Mouse (Mus musculus) liver, postnatal 0 days (tissue): ENCODE results near the gene Oxa1l. TPM values are rescaled to one million over a fixed set of nuclear protein-coding genes. Genes with fewer than 3 reads are reported as not detected.

ENCODE experiments used
- ATAC-seq: fragments of 200-750 bp; cut with Nextera tagmentation; 2 replicates; pipeline ENCODE4 v1.8.0; 2017; ENCODE audit warnings: mild to moderate bottlenecking, moderate library complexity
- DNase-seq: peaks from one replicate; pipeline ENCODE4 v3.0.0-alpha.2; 2016
- H3K27ac ChIP-seq: fragments of 300-500 bp; sonication (generic); 2 replicates; pipeline ENCODE4 v1.5.1; 2014; ENCODE audit warnings: antibody characterized with exemption, moderate library complexity, mild to moderate bottlenecking, low read depth
- H3K27me3 ChIP-seq: fragments of 300-500 bp; sonication (generic); 2 replicates; pipeline ENCODE4 v1.6.1; 2014; ENCODE audit warnings: low read length, control low read depth, mixed read lengths; ENCODE audit not compliant: insufficient read depth
- H3K36me3 ChIP-seq: fragments of 300-500 bp; sonication (generic); replicated peaks from 2 replicates; pipeline ENCODE4 v1.6.1; 2014; ENCODE audit warnings: mild to moderate bottlenecking, control low read depth, low read length, moderate library complexity, mixed read lengths; ENCODE audit not compliant: insufficient read depth
- H3K4me1 ChIP-seq: fragments of 300-500 bp; sonication (generic); 2 replicates; pipeline ENCODE4 v1.6.1; 2014; ENCODE audit warnings: antibody characterized with exemption, mild to moderate bottlenecking, control low read depth; ENCODE audit not compliant: insufficient read depth
- H3K4me2 ChIP-seq: fragments of 300-500 bp; sonication (generic); 2 replicates; pipeline ENCODE4 v1.6.1; 2014; ENCODE audit warnings: low read depth, mild to moderate bottlenecking, low read length, moderate library complexity, mixed read lengths
- H3K4me3 ChIP-seq: fragments of 300-500 bp; sonication (generic); 2 replicates; pipeline ENCODE4 v1.5.1; 2014; ENCODE audit warnings: low read depth, low read length
- H3K9ac ChIP-seq: fragments of 300-500 bp; sonication (generic); replicated peaks from 2 replicates; pipeline ENCODE4 v1.6.1; 2014; ENCODE audit warnings: mild to moderate bottlenecking, moderate library complexity
- H3K9me3 ChIP-seq: fragments of 300-500 bp; sonication (generic); 2 replicates; pipeline ENCODE4 v1.6.1; 2016; ENCODE audit warnings: mild to moderate bottlenecking, control low read depth, low read length, mixed read lengths
- CTCF ChIP-seq: sonication (generic); IDR thresholded peaks from 2 replicates; pipeline ENCODE4 v1.5.1; 2016; ENCODE audit warnings: antibody characterized with exemption, low read depth
- EP300 ChIP-seq: IDR thresholded peaks from 2 replicates; pipeline ENCODE4 v1.6.1; 2016; ENCODE audit warnings: antibody characterized with exemption, low read depth, mild to moderate bottlenecking
- WGBS: fragments of 180-500 bp; shearing (Covaris S2); extraction: QIAGEN DNeasy Blood & Tissue Kit; methylation state at CpG from one replicate; pipeline ENCODE4 v1.1.7; 2014; ENCODE audit not compliant: insufficient replicate concordance; 5-methylcytosine and 5-hydroxymethylcytosine counted together
- polyA plus RNA-seq: library from polyadenylated mRNA; unstranded; fragments of >200 nt; fragmentation: Nextera tagmentation; extraction: Ambion mirVana; gene quantifications from 2 replicates; pipeline ENCODE4 v1.2.1, GENCODE M21; 2015

Gene Oxa1l
- polyA plus RNA-seq = 27.4 and 28.9 TPM in 2 replicates

DNA sequence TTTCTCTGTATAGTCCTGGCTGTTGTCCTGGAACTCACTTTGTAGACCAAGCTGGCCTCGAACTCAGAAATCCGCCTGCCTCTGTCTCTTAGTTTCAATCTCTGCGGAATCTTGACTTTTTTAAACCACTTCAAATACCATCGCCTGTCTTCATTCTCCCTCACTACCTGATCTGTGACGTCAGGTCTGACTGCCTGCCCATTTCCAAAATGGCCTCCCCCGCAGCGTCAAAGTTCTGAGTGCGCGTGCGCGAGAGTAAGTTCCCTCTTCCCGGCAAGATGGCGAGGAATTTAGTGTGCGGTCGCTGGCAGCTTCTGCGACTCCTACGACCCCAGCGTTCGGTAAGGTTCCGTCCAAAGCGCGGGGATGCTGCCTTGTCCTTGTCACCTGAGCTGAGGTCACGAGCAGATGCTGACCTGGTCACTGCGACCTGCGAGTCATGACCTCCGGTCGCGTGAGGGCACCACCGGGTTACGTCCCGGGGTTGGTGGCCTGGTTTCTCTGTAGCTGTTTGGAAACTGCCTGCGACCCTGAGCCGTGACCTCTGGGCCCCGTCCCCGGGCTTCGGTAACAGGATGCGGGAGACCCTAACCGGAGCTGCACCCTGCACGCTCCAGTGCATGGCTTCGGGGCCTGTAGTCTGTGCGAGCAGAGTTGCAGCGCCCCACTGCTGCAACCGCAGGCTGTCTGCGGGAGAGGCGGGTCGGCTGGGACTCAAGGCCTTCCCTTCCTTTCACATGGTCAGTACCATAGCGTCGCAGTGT, at the start of gene Oxa1l:
Gene Oxa1l (plus strand): TSS at position 258 of the 764 bp plus-strand sequence.
- Histone ChIP-seq H3K4me2 (peak within 1 kb of the TSS; percentile 77), H3K9me3 (no peaks in the 10 kb centered on the region), H3K4me3 (peak within 1 kb of the TSS; percentile 74), H3K9ac (peak within 1 kb of the TSS; percentile 81), H3K27me3 (no peaks in the 10 kb centered on the region), H3K27ac (peak within 1 kb of the TSS; percentile 73), H3K4me1 (peaks cover 3% of the 10 kb centered on the region; the same call in 1 of the 2 replicates), H3K36me3 (peaks cover 26% of the 10 kb centered on the region; the same call in 1 of the 2 replicates)
- peak; percentile 96 for DNase-seq
- TF ChIP-seq EP300 (no peak), CTCF (peak; percentile 29)
- peak; percentile 90 for ATAC-seq
- WGBS = under 1% methylated on average over 48 of the region's 48 CpGs

DNA sequence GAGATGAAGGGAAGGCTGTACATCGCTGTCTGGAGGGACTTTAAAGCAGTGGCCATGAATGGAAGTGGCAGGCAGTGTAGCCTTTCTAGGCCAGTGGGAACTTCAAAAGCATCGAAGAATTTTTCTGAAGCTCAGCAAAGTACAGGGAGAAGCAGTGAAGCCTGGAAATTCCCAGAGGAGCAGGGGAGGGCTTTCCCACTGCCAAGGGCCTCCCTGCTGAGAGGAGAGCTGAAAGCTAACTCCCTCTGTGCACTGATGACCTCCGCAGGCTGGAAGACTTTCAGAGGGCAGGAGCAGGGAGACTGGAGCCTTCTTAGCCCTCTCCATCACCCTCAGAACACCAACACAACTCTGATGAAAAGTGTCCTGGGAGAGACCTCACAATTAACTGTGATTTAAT, 48.9 kb upstream of the Oxa1l start:
- 50% methylated on average over 3 of the region's 3 CpGs for WGBS
- Histone ChIP-seq H3K4me1 (no peaks in the 10 kb centered on the region), H3K9me3 (no peaks in the 10 kb centered on the region)

DNA sequence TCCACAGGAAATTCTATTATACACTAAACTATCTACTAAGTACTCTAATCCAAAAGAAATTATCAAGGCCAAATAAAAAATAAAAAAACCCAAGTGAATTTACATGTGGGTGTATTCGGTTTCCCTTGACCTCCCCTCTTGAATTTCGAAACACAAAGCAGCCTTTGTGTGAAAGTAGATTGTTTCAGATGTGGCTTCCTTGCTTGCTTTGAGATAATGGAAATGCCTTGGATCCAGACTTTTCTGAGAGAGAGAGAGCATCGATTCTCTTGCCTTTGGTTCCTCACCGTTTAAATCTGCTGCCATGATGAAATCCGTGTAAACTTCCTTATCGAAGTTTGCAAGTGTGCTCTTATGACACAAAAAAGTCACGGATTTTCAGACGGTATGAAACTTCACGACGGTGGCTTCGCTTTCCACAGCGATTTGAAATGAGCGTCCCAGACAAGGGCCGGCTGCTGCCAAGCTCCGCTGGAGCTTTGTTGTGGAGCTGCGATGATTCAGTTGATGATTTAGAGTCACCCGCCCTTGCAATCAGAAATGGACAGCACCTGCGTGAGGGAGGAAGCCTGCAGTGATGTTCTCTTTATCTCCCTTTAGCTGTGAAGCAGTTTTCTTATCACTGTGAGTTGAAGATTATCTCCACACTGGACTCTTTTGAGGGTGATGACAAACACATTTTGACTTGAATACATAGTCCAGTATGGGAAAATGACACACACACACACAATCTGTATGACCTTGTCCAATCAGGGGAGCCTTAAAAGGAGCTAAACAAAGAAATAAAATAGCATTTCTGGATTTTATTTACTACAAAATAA, 38.9 kb upstream of the Oxa1l start:
- ATAC-seq (no peak), DNase-seq (no peak)
- TF ChIP-seq CTCF = no peak
- TF ChIP-seq EP300 = no peak
- Histone ChIP-seq H3K36me3 (no peaks in the 10 kb centered on the region), H3K4me3 (no peak overlapping the region), H3K27me3 (no peaks in the 10 kb centered on the region), H3K9ac (no peak overlapping the region), H3K4me2 (no peak overlapping the region), H3K27ac (no peak overlapping the region), H3K4me1 (no peaks in the 10 kb centered on the region), H3K9me3 (no peaks in the 10 kb centered on the region)
- 72% methylated on average over 18 of the region's 18 CpGs for WGBS

More for the DNA sequence above, 48.9 kb upstream of the Oxa1l start:
- 0 out of 2 replicates have a peak, but pooled peaks cover 4% of the 10 kb centered on the region for H3K27me3 ChIP-seq
- no peak overlapping the region for H3K4me2 ChIP-seq
- no peak overlapping the region for H3K27ac ChIP-seq
- H3K36me3 ChIP-seq = no peaks in the 10 kb centered on the region
- ATAC-seq (no peak), DNase-seq (no peak)
- no peak for TF ChIP-seq CTCF
- TF ChIP-seq EP300 = no peak
- H3K4me3 ChIP-seq = no peak overlapping the region
- H3K9ac ChIP-seq = no peak overlapping the region

DNA sequence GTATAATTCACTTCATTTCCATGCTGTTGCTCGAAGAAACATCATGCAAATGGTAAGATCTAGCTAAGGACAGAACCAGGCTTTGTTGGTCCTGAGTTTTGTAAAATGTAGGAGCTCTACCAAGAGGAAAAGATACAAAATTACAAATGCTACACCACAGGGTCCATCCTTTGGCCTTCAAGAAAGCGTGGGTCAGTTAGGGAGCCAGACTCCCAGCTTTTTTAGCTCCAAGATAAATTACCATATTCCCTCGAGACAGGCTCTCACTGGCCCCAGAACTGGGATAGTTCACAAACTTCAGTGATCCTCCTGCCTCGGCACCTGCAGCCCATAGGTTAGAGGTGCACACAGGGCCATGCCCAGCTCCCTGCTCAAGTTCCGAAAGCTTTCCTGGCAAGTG, 36.1 kb upstream of the Oxa1l start:
- DNase-seq (no peak), ATAC-seq (no peak)
- Histone ChIP-seq H3K9ac (no peak overlapping the region), H3K27me3 (no peaks in the 10 kb centered on the region), H3K36me3 (no peaks in the 10 kb centered on the region), H3K4me3 (no peak overlapping the region), H3K4me2 (no peak overlapping the region), H3K27ac (no peak overlapping the region), H3K4me1 (no peaks in the 10 kb centered on the region), H3K9me3 (no peaks in the 10 kb centered on the region)
- WGBS = 71% methylated on average over 5 of the region's 5 CpGs
- TF ChIP-seq EP300 (no peak), CTCF (no peak)

DNA sequence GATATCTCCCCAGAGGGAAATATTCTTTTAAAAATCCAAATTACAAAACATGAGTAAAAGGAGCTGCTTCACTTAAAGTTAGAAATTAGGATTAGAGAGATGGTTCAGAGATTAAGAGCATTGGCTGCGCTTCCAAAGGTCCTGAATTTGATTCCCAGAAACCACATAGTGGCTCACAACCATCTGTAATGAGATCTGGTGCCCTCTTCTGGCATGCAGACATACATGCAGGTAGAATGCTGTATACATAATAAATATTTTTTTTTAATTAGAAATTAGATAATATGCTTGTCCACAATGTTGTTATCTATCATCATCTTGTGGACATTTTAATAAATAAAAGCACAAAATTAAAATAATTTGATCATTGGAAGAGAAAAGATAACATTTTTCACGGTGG, 32.1 kb upstream of the Oxa1l start:
- Histone ChIP-seq H3K27ac (no peak overlapping the region), H3K4me1 (no peaks in the 10 kb centered on the region), H3K27me3 (no peaks in the 10 kb centered on the region), H3K4me2 (no peak overlapping the region), H3K9ac (no peak overlapping the region), H3K9me3 (no peaks in the 10 kb centered on the region), H3K4me3 (no peak overlapping the region), H3K36me3 (no peaks in the 10 kb centered on the region)
- TF ChIP-seq CTCF (peak; percentile 54), EP300 (no peak)
- DNase-seq = no peak
- whole genome bisulfite sequencing = 68% methylated on average over 2 of the region's 2 CpGs
- no peak for ATAC-seq

DNA sequence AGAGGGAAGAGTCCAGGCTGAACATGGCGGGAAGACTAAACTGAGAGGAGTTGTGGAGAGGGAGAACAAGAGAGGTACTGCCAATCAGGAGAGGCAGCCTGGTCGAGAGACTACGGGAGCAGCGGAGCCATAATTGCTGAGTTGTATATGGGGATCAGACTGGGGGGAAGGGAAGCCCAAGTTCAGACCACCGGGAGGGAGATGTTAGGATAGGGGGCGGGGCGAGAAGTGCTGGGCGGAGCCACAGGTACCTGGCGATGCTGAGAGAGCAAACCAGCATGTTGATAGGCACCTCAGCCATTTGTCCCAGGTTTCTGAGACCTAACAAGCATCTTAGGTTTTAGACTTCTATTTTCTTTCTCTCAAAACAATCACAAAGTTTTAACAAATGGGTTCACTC, 31.4 kb upstream of the Oxa1l start:
- no peaks in the 10 kb centered on the region for H3K4me1 ChIP-seq
- H3K9ac ChIP-seq = no peak overlapping the region
- no peaks in the 10 kb centered on the region for H3K27me3 ChIP-seq
- no peak overlapping the region for H3K4me3 ChIP-seq
- H3K27ac ChIP-seq = no peak overlapping the region
- WGBS = 42% methylated on average over 9 of the region's 9 CpGs
- H3K36me3 ChIP-seq = no peaks in the 10 kb centered on the region
- no peak for DNase-seq
- no peak for ATAC-seq
- no peak overlapping the region for H3K4me2 ChIP-seq
- no peak for TF ChIP-seq CTCF
- TF ChIP-seq EP300 = no peak
- no peaks in the 10 kb centered on the region for H3K9me3 ChIP-seq
